Mouse (Mus musculus) embryonic fibroblast, embryonic 13.5 days (primary cell): ENCODE data around the gene Sik2. TPM values are rescaled to one million over a fixed set of nuclear protein-coding genes. Genes with fewer than 3 reads are reported as not detected.

ENCODE experiments used
- H3K27ac ChIP-seq: 2 replicates; pipeline ENCODE4 v1.5.1; 2012; ENCODE audit warnings: low read length, control low read depth, inconsistent platforms; ENCODE audit not compliant: insufficient read depth
- H3K4me1 ChIP-seq: 2 replicates; pipeline ENCODE4 v1.6.1; 2011; ENCODE audit warnings: low read length; ENCODE audit not compliant: control insufficient read depth, insufficient read depth
- H3K4me3 ChIP-seq: 2 replicates; pipeline ENCODE4 v1.5.1; 2011; ENCODE audit warnings: mild to moderate bottlenecking, control low read depth, low read length; ENCODE audit not compliant: insufficient read depth
- CTCF ChIP-seq: IDR thresholded peaks from 2 replicates; pipeline ENCODE4 v1.5.1; 2011; ENCODE audit warnings: mild to moderate bottlenecking, control low read depth, low read length, moderate library complexity, borderline replicate concordance; ENCODE audit not compliant: insufficient read depth
- POLR2A ChIP-seq: IDR thresholded peaks from 2 replicates; pipeline ENCODE4 v1.6.1; 2011; ENCODE audit warnings: low read depth, mild to moderate bottlenecking, control low read depth, low read length, moderate library complexity
- polyA plus RNA-seq: library from polyadenylated mRNA; stranded (reverse); fragments of >200 nt; gene quantifications from 2 replicates; pipeline ENCODE4 v1.2.4, GENCODE M21; 2011; ENCODE audit warnings: low read depth; ENCODE audit not compliant: missing spikeins, insufficient read length

Gene Sik2
- polyA plus RNA-seq, result 22.1 and 23.2 TPM in 2 replicates

DNA sequence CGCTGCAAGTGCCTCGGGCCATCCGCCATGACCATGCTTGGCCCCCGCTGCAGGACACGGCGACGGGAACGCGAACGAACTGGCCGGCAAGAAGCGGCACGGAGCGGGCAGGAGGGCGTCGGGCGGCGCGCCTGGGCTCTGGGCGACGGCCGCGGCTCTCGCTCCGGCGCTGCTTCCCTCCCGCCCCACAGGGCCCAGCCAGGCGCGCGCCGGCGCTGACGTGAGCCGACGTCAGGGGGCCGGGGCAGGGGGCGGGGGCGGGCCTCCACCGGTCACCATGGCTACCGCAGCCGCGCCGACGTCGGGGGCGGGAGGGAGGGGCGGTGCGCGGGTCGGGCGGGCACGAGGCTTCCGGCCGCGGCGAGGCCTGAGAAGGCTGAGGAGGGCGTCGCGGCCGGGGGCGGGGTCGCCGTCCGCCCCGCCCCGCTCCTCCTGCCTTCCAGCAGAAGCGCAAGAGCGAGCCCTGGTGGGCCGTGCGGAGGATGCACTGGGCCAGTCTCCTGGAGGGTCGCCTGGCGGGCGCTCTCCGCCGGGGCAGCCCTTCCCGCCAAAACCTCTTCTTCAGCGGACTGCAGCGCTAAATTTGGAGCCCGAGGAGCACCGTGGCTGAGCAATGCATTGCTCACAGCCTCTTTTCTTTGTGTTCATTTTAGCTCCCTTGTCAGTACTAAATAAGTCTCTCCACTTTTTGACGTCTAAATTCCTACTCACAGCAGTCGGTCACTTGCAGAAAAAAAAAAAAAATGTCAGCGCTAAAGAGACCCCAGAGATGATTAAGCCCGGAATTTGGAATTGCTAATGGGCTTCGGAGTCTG lies at the start of gene Sik2:
Sik2 (minus strand) TSS at position 233 of the 815 bp plus-strand sequence.
- H3K27ac ChIP-seq, result peak within 1 kb of the TSS; percentile 30; the same call in 1 of the 2 replicates
- H3K4me1 ChIP-seq, result no peaks in the 10 kb centered on the region; the same call in 1 of the 2 replicates
- TF ChIP-seq CTCF (peak; percentile 82), POLR2A (peak; percentile 90)
- H3K4me3 ChIP-seq, result peak within 1 kb of the TSS; percentile 75

DNA sequence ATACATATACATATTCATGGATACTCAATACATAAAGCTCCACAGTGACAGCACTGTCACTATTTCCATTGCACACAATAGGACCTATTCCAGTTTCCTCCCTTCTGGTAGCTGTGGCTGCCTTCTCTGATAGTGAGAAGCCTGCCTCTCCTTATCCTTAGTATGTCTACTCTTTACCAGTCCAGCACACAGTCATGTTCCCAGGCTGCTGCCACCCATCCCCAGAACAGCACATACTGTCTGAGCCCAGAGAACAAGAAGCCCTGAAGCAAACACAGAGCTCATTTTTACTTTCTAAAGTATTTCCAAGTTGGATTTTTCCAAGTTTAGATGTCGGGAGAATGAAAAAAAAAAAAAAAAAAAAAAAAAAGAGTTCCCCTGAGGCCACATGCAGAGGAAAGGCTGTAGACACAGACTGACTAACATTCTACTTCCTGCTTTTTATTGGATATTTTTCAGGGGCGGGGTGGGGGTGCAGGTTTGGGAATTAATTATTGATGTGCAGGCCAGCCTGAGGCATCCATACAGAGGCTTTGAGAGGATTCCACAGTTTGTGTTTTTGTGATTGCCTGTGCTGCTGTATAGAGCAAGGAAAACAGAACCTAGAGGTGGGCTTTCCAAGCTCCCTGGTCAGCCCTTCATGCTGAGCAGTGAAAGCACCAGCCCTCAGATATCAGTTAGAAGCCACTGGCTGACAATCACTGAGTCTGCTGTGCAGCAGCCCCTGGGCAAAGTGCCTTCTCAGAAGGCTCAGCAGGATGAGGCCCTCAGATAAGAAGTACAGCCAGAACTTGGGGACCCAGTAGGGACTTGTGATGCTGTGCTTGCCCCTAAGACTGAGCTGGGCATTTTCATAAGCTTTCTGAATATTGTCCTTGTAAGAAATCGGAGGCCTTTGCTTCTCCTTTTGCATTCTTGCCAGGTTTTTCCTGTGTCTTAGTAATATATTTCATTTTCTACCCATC lies 47.8 kb upstream of the Sik2 start:
- Histone ChIP-seq H3K4me1 (peaks cover 25% of the 10 kb centered on the region), H3K27ac (peak overlapping the region; percentile 84), H3K4me3 (no peak overlapping the region)
- TF ChIP-seq POLR2A (no peak), CTCF (no peak)

- Histone ChIP-seq H3K4me1 (peaks cover 8% of the 10 kb centered on the region), H3K27ac (no peak overlapping the region), H3K4me3 (no peak overlapping the region)
- TF ChIP-seq CTCF (no peak), POLR2A (no peak)
Measured at GRCm38 (mm10) chr9:51052180-51052579, 43.3 kb upstream of the Sik2 start.

GRCm38 (mm10) chr9:51042136-51042535 lies 33.3 kb upstream of the Sik2 start:
- peaks cover 3% of the 10 kb centered on the region; the same call in 1 of the 2 replicates for H3K4me1 ChIP-seq
- no peak overlapping the region for H3K27ac ChIP-seq
- TF ChIP-seq CTCF (no peak), POLR2A (no peak)
- no peak overlapping the region for H3K4me3 ChIP-seq

- TF ChIP-seq CTCF (no peak), POLR2A (no peak)
- Histone ChIP-seq H3K27ac (no peak overlapping the region), H3K4me1 (peaks cover 3% of the 10 kb centered on the region; the same call in 1 of the 2 replicates), H3K4me3 (no peak overlapping the region)
Measured at GRCm38 (mm10) chr9:51041491-51041980, 32.7 kb upstream of the Sik2 start.

DNA sequence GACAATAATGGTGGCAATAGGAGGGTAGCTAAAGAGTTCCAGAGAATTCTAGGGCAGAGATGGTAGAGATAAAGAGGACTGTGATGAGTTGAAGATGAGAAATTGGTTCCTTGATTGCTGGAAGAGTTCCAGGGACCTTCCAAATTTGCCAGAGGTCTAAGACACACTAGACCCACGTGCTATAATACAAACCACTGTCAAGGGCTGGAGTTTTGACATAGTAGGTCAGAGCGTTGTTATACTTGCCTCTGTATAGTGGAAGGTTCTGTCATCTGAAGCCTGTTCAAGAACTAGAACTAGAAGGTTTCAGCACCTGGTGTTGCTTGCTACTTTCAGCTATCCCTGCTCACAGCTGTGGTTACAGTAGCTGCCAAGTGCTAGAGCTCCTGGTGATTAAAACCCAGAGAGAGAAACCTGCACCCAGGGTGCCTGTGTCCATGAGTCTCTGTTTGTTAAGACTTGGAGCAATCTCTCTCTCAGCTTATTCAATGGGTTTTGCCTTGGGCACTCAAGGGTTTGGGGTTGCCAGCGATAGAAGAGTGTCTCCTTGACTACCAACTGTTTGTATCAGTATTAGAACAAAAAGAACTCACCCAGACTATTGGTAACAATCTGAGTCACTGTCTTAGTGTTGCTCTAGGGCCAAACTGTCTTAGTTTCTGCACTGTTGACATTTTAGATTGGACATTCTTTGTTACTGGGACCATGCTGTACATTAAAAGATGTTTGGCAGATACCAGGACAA lies 24.1 kb upstream of the Sik2 start:
- Histone ChIP-seq H3K4me1 (no peaks in the 10 kb centered on the region), H3K27ac (no peak overlapping the region), H3K4me3 (no peak overlapping the region)
- TF ChIP-seq CTCF (no peak), POLR2A (no peak)

GRCm38 (mm10) chr9:51032291-51032690 lies 23.4 kb upstream of the Sik2 start:
- Histone ChIP-seq H3K4me3 (no peak overlapping the region), H3K27ac (no peak overlapping the region), H3K4me1 (no peaks in the 10 kb centered on the region)
- TF ChIP-seq POLR2A (no peak), CTCF (no peak)

DNA sequence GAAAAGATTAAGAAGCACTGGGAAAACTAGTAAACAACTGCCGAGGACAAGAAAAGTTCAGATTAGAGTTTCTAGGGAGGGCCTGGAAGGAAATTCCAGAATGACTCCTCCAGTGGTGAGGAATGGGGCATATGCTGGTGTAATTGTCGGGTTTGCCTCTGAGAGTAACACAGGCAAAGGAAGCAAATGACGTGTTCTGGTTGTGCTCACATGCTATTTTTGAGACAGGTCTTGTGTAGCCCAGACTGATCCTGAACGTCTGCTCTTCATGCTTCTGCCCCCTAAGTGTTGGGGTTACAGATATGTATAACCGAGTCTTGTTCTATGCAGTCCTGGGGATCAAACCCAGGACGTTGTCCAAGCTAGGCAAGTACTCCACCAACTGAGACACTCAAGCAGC lies 22.7 kb upstream of the Sik2 start:
- H3K4me3 ChIP-seq, result no peak overlapping the region
- no peak overlapping the region for H3K27ac ChIP-seq
- H3K4me1 ChIP-seq, result no peaks in the 10 kb centered on the region
- TF ChIP-seq POLR2A (no peak), CTCF (no peak)

GRCm38 (mm10) chr9:51030147-51030546 lies 21.3 kb upstream of the Sik2 start:
- Histone ChIP-seq H3K4me3 (no peak overlapping the region), H3K4me1 (no peaks in the 10 kb centered on the region), H3K27ac (no peak overlapping the region)
- no peak for TF ChIP-seq POLR2A
- TF ChIP-seq CTCF, result no peak
